Mouse (Mus musculus): Measurements from ENCODE around the gene Stag1.
A peak's percentile ranks its signal among the peaks of the same experiment; 100 is the strongest.

Gene Stag1

GRCm38 (mm10) chr9:100962903-100963427 lies 365.4 kb downstream of the Stag1 start:
- no peak for DNase-seq (ENCODE audit: low spot score)

- no peak for DNase-seq (ENCODE audit: low spot score)
These were observed 365.9 kb downstream of the Stag1 start for GRCm38 (mm10) chr9:100963428-100963912.

GRCm38 (mm10) chr9:100964106-100964505 lies 366.5 kb downstream of the Stag1 start:
- DNase-seq (ENCODE audit: low spot score), result no peak

- no peak for DNase-seq (ENCODE audit: low spot score)
These were observed 371.9 kb downstream of the Stag1 start for GRCm38 (mm10) chr9:100969461-100969860.

GRCm38 (mm10) chr9:100978666-100979065 lies 381.1 kb downstream of the Stag1 start:
- DNase-seq (ENCODE audit: low spot score), result no peak

- DNase-seq (ENCODE audit: low spot score), result peak; percentile 59
These were observed 381.7 kb downstream of the Stag1 start for GRCm38 (mm10) chr9:100979260-100979659.

GRCm38 (mm10) chr9:100982786-100983185 lies 385.2 kb downstream of the Stag1 start:
- no peak for DNase-seq (ENCODE audit: low spot score)

GRCm38 (mm10) chr9:100984381-100985310 lies 387.0 kb downstream of the Stag1 start:
- DNase-seq (ENCODE audit: low spot score), result no peak

- DNase-seq (ENCODE audit: low spot score), result no peak
These were observed 389.4 kb downstream of the Stag1 start for GRCm38 (mm10) chr9:100987006-100987405.

GRCm38 (mm10) chr9:100987850-100988249 lies 390.3 kb downstream of the Stag1 start:
- no peak for DNase-seq (ENCODE audit: low spot score)

GRCm38 (mm10) chr9:100990609-100991008 lies 393.0 kb downstream of the Stag1 start:
- DNase-seq (ENCODE audit: low spot score), result no peak

GRCm38 (mm10) chr9:100991321-100991720 lies 393.7 kb downstream of the Stag1 start:
- DNase-seq (ENCODE audit: low spot score), result no peak

- no peak for DNase-seq (ENCODE audit: low spot score)
These were observed 394.6 kb downstream of the Stag1 start for GRCm38 (mm10) chr9:100992191-100992590.

- no peak for DNase-seq (ENCODE audit: low spot score)
These were observed 396.3 kb downstream of the Stag1 start for GRCm38 (mm10) chr9:100993937-100994336.

- DNase-seq (ENCODE audit: low spot score), result no peak
These were observed 399.5 kb downstream of the Stag1 start for GRCm38 (mm10) chr9:100997138-100997537.

GRCm38 (mm10) chr9:101002053-101002452 lies 404.5 kb downstream of the Stag1 start:
- DNase-seq (ENCODE audit: low spot score), result no peak

- no peak for DNase-seq (ENCODE audit: low spot score)
These were observed 405.2 kb downstream of the Stag1 start for GRCm38 (mm10) chr9:101002841-101003240.

- no peak for DNase-seq (ENCODE audit: low spot score)
These were observed 405.7 kb downstream of the Stag1 start for GRCm38 (mm10) chr9:101003302-101003701.

- no peak for DNase-seq (ENCODE audit: low spot score)
These were observed 408.3 kb downstream of the Stag1 start for GRCm38 (mm10) chr9:101005866-101006265.
